Mouse (Mus musculus) mouse embryonic stem cell (cell line): ENCODE results near the gene Ankib1.
"Not testable (repeated sequence)": the region's sequence is repeated elsewhere in the genome, so short reads cannot be mapped to it uniquely, and the experiment has no call there.

Experiments used
- in situ Hi-C, 2 experiments: fragments of 300-500 bp; cut with MboI; formaldehyde crosslinking; loops; 1 replicate in 1 of 2; 3 replicates in 1 of 2; pipeline ENCODE4 v1.14.3; 2019 to 2020; ENCODE audit warnings: low sequenced_read_pairs in 2 of 2, low pct_unique_long_range_greater_than_20kb in 1 of 2, mixed read lengths in 1 of 2; ENCODE audit not compliant: unreplicated experiment in 1 of 2

Gene Ankib1

DNA sequence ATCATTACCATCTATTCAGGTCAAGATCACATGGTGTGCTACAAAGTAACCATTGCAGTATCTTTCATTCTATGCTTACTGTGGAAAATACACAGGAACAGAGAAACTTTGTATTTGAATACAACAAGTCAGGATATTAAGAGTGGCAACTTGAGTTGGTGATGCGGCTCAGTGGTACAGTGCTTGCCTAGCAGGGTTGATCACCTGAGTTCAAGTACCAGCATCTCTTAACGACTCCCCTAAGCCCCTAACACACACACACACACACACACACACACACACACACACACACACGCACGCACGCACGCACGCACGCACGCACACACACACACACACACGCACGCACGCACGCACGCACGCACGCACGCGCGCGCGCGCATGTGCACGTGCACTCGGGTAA lies 69.9 kb downstream of the Ankib1 start:
- in situ Hi-C loops: not testable (repeated sequence)

DNA sequence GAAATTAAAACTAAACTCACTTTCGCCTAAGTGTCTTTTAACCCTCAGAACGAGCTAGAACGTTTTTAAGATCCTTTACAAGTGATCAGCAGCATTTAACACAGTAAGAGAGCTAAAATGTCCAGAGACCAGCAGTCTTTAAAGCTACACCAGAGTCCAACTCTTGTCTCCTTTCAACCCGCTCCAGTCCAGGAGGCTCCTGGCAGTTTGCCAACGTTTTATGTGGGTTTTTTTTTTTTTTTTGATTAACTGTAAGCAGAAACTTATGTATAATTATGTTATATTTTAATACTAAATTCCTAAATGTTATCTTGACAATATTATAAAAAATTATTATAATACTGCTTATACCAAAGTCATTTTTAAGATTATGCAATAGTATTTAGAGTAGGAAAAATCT lies 73.9 kb downstream of the Ankib1 start:
- in situ Hi-C loops: no loop called here

DNA sequence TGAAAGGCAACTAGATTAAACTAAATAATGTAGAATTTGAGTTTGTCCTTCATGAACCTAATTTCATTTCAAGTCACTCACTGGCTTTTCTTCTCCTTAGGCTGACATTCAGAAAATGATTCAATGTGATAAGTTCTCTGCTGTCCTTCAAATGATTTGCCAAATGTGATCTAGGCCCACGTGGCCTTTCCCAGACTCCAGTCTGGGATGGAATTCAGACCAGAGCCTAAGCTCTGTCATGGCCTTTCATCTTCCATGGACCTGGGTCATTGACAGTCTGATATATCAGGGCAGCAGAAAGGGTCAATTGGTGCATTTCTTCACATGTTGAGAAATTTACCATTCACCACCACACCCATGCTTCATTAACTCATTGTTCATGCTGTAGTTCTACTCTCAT lies 77.2 kb downstream of the Ankib1 start:
- in situ Hi-C loops: no loop called here

DNA sequence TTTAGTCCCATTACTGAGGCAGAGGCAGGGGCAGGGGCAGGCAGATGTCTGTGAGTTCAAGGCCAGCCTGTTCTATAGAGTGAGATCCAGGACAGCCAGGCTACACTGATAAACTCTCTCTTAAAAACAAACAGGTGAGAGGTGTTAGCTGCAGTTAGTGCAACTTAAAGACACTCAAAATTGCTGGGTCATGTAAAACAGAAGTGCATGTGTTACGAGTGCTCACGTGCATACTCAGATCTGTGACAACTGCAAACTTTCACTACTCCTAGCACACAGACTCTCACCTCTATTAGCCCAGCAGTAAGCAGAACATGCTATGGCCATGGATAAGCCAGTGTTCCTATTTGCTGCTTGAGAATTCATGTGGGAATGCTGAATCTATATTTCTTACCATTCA lies 79.3 kb downstream of the Ankib1 start:
- in situ Hi-C loops: no loop called here

DNA sequence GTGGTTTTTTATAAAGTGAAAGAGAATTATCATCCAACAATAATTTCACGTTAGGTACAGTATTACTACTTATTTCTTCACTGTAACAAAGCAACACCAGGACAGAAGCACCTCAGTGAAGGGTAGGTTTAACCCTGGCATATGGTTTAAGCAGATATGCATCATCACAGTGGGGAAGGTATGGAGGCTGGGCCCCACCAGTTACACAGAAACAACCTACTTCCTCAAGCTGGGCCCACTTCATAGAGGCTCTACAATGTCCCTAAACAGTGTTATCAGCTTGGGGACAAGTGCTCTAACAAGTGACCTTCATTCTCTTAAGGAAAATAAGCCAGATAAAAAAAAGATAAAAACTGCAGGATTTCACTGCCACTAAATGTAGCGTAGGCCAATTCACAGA lies 79.9 kb downstream of the Ankib1 start:
- in situ Hi-C loops: no loop called here

DNA sequence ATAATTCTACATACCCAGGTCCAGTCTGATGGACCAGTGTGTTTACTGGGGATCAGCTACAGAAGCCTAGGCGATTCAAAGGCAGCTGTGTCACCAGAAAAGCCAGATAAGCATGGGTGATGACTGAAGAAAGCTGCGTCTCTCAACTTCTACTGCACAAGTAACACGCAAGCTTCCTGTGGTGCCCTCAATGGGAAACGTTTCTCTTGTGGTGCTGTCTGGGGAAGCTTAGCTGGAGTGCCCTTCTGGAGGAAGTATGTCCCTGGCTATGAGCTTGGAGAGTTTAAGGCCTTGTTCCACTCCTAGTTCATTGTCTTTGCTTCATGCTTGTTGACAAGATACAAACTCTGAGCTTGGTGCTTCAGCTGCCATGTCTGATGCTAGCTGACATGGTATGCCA lies 83.4 kb downstream of the Ankib1 start:
- in situ Hi-C loops: no loop called here

DNA sequence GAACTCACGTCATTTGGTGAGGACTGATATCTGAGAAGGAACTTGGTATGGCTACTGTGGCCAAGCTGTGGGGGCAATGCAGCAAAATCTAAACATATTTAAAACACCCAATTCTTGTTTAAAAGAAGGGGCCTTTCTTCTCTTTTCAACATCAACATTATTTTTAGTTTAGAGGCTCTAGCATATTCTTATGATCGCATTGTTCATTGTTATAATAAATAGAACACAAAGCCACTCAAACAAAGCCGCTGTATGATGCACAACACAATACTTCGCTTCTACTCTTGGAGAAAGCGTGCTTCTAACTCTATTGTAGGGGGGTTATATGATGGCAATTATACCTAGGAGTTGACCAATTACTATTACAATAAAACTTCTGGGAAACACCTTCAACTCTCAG lies 86.9 kb downstream of the Ankib1 start:
- in situ Hi-C loops: no loop called here

DNA sequence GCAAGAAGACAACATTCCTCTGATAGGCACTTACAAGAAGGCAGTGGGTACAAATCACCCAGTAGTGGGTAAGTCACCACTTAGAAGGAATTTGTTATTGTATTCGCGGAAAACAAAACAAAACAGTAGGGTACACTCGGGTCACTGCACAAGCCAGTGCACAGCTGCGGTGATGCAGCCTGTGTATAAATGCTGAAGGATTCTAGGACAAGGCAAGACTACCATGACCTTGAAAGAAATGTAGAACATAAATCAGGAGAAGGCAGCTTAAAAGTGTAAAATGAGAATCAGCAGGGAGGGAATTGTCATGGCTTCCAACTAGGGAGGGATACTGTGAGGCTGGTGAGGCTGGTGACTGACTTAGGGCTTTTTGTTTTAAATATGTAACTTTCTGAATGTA lies 100.5 kb downstream of the Ankib1 start:
- in situ Hi-C loops: no loop called here

DNA sequence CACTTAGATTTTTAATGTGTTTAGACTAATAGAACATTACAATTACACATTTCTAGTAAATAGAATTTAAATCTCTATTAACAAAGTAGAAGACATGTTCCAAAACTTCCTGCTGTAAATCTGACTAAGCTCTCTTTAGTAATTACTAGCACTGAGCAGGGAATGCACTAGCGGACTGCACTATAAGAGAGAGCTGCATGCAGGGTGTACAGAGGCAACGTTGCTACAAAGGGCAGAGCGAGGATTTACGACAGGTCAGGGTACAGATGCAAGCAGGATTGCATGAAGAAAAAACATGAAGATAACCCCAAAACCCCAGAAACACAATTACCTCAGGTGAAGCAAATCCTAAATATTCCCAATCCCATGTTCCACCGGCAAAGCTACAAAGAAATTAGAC lies 102.7 kb downstream of the Ankib1 start:
- in situ Hi-C loops: no loop called here

DNA sequence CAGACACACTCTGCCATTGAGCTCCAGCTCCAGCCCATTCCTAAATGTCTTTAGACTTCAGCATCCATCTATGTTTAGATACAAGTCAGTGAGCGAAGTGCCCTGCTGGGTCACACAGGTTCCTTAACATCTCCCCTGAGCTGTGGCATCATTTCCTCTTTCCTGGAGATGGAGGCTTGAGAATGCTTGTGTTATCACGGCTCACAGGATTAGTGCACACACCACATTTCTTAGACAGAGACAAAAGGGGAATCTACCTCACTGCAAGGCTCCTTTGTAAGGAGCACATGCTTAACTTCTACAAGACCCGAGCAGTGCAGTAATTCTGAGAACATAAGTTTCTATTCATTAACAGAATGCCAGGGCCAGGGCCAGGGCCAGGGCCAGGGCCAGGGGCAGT lies 106.7 kb downstream of the Ankib1 start:
- in situ Hi-C loops: loop anchor here in 1 of 2 experiments (5.0 kb wide), 1 partner anchor 34 kb away; no protein-coding TSS in a partner anchor

DNA sequence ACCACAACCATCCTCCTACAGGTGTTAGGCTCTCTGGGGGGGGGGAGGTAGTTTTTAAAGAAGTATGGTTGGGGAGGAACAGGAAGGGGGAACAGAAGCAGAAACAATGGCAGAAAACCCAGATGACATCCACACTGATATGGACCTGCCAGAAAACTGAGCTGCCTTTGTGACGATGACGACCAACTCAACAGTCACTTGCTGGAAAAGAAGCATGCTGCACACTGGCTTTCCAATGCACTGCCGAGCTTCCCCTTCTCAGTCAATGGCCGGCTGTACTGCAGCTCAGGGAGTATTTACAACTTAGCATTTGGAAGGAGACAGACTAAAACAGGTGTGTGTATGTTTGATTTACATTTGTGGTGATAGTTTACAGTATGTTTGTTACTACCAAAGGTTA lies 107.5 kb downstream of the Ankib1 start:
- in situ Hi-C loops: loop anchor here in 1 of 2 experiments (5.0 kb wide), 1 partner anchor 33 kb away; no protein-coding TSS in a partner anchor

DNA sequence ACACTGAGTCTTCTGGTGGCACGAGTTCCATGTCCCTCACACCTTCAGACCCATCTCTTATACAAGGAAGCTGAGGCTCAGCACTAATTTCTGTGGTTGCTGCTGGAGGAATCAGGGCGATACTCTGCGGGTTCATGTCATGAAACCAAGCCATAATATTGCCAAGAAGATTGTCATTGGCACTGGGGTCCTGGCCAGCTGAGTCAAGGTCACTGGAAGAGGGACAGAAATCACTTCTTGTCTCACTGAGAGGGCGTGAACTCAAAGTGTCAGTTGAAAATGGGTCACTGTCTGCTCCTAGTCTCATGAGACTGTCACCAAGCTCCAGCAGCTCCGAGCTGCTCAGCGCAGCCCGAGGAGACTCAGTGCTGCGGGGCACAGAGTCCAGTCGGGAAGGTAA lies 109.8 kb downstream of the Ankib1 start:
- in situ Hi-C loops: no loop called here

DNA sequence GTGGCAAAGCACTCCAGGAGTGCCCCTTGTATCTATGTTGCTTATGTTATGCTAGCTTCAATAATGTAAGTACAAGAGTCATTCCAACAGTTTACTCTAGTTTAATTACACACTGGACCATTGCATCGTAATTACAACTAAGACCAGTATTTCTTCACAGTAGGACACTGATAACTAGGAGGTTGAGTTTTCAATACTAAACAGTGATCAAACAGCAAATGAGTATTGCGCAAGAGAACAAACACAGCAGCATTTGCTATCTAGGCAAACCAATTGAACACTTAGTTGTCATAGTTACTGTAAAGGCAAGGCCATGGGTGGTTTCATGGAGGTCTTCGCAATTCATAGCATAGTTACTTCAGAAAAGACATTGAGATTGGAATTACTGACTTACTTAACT lies 111.4 kb downstream of the Ankib1 start:
- in situ Hi-C loops: no loop called here

DNA sequence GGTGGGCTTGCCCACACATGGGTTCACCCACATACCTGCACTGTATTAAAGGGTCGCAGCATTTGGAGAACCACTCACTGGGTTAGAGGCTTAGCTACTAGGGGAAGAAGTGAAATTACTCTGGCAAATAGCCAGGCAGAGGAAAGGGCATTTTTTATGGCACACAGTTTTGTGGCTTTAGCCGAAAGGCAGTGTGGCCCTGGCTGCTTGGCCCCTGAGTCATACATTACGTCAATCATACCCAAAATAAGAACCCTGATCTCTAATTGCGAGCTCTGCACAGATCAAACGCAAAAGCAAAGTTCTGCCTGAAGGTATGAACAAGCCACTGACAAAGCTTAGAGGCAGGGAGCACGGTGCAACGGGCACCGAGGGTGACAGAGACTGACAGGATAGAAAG lies 114.4 kb downstream of the Ankib1 start:
- in situ Hi-C loops: no loop called here

DNA sequence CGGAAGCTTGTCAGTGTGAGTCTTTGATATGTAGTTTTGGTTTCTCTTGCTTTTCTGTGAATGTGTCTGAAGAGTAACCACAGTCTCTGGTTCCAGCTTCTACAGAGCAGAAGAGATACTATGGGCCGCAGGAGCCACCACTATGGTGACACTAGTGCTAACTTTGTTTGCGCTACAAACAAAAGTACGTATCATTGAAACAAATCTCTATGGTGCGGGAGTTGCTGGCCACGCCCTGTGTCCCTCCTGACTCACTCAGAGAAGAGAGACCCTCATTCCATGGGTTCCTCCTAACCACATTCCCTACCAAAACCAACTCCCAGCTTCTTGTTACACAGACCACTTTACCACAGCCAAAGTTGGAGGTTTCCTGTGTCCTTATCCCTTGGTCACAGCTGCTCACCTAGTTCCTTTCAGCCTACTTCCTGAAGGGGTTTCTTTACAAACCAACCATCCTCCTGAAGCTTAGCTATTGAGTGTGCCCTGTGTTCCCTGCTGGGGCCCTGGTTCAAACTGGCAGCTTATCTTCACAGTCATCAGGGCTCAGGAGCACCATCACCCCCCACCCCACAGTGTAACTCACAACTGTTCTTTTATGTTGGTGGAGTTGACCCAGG lies 132.7 kb downstream of the Ankib1 start:
- in situ Hi-C loops: no loop called here

DNA sequence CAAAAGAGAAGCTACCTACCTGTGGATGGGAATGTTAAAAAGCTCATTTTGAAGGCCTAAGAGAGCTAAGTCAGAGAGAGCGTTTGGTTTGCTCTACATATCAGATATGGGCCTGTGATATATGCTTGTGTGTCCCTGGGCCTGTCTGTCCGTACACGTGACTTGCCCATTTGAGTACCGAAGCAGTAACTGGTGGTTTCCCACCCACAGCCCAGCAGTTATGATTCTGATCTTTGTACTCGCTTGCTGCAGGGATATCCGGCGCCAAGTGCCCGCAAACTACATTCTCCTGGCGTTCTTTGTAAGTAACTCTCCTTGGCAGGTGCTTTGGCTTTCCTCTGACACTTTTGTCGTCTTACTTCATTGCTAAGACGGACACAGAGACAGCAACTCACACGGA lies 136.1 kb downstream of the Ankib1 start:
- in situ Hi-C loops: no loop called here

DNA sequence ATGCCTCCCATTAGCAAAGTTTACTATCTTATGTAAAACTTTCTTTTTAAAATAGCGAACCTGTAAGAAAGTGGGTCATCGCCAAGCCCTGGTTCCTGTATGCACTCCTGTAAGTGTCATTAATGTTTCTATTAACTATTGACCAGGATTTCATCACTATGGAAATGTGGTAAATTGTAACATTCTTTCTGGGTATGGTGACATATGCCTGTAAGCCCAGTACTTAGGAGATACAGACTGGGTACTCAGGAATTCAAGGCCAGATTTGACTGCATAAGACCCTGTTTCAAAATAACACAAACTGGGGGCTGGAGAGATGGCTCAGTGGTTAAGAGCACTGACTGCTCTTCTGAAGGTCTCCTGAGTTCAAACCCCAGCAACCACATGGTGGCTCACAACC lies 137.5 kb downstream of the Ankib1 start:
- in situ Hi-C loops: no loop called here

DNA sequence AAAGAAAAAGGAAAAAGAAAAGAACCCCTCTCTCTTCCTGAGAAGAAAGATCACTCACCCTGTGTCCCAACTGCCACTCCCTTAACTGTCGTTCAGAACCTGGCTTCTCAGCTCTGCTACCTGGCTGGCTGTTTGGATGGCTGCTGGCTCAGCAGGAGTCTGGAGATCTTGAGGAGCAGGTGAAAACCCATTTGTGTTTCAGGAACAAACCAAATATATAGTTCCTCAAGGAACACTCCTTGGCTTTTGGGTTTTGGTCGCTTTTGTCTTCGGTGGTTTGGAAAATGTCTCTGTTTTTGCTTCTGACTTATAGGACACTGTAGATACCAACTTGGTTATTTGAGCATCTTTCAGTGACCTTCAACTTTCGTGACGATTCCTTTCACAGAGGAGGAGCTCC lies 145.6 kb downstream of the Ankib1 start, which contains the start of gene Gatad1:
Gene Gatad1 (minus strand): TSS at position 101 of the 400 bp plus-strand sequence.
- in situ Hi-C loops: no loop called here

DNA sequence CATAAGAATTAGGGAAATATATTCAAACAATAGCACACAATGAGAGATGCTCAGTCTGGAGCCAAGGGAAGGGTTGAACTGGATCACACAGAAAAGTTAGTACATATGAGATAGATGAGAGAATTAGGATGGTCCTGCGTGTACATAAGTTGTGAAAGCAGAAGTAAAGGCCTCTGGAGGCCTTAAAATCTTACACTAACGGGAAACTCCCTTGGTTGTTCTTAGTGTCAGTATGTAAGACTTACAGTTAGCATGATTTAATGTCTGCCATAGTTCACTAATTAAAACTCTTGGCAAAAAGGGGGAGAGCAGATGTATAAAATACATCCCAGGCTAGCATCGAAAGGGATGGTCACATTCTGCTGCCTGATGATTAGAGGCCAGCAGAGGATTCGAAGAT lies 148.9 kb downstream of the Ankib1 start:
- in situ Hi-C loops: no loop called here

DNA sequence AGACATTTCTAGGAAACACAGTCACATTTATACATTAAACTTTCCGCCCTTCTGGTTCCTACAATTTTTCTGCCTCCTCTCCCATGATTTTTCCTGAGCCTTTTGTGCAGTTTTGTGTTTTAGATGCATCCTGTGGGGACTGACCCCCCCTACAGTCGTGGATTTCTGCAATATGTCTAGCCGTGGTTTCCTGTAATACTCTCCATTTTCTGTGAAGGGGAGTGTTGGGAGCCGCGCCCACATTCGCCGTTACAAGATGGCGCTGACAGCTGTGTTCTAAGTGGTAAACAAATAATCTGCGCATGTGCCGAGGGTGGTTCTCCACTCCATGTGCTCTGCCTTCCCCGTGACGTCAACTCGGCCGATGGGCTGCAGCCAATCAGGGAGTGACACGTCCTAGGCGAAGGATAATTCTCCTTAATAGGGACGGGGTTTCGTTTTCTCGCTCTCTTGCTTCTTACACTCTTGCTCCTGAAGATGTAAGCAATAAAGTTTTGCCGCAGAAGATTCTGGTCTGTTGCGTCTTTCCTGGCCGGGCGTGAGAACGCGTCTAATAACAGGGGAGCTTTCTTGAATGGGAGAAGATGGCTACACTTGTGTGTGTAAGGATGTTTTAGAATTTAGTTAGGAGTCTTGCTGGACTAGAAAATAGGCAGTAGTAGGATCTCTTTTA lies 149.7 kb downstream of the Ankib1 start:
- in situ Hi-C loops: not testable (repeated sequence)
